Mouse (Mus musculus) ES-E14 (cell line): ENCODE results near the gene Ppil1. TPM values are rescaled to one million over a fixed set of nuclear protein-coding genes. Genes with fewer than 3 reads are reported as not detected.
"Not testable (repeated sequence)": the region's sequence is repeated elsewhere in the genome, so short reads cannot be mapped to it uniquely, and the experiment has no call there.

Source experiments
- DNase-seq: peaks from one replicate; pipeline ENCODE4 v3.0.0-alpha.2; 2013; ENCODE audit warnings: low read depth, low spot score
- H3K27ac ChIP-seq: 2 replicates; pipeline ENCODE4 v1.5.1; 2012; ENCODE audit warnings: low read depth, mild to moderate bottlenecking, low read length, moderate library complexity, mixed read lengths; ENCODE audit not compliant: poor library complexity, insufficient read depth, severe bottlenecking
- H3K36me3 ChIP-seq: 2 replicates; pipeline ENCODE4 v1.6.1; 2012; ENCODE audit warnings: mild to moderate bottlenecking, low read length, moderate library complexity, mixed read lengths; ENCODE audit not compliant: control insufficient read depth, poor library complexity, insufficient read depth, severe bottlenecking
- H3K4me1 ChIP-seq, 2 experiments: fragments of 150-350 bp in 1 of 2; sonication (generic) in 1 of 2; 2 replicates each; pipeline ENCODE4 v1.6.1; 2012; ENCODE audit warnings: low read length in 2 of 2, mild to moderate bottlenecking in 1 of 2, mixed read lengths in 1 of 2; ENCODE audit not compliant: control insufficient read depth in 2 of 2, insufficient read depth in 2 of 2, poor library complexity in 1 of 2
- H3K4me3 ChIP-seq, 2 experiments: fragments of 150-350 bp in 1 of 2; sonication (generic) in 1 of 2; 2 replicates each; pipeline ENCODE4 v1.5.1; 2012; ENCODE audit warnings: low read length in 2 of 2, low read depth in 1 of 2, mild to moderate bottlenecking in 1 of 2, mixed read lengths in 1 of 2; ENCODE audit not compliant: insufficient read depth in 1 of 2, poor library complexity in 1 of 2, severe bottlenecking in 1 of 2
- H3K9ac ChIP-seq: 2 replicates; pipeline ENCODE4 v1.6.1; 2012; ENCODE audit warnings: low read depth, mild to moderate bottlenecking, low read length, mixed read lengths; ENCODE audit not compliant: poor library complexity, insufficient read depth, severe bottlenecking
- H3K9me3 ChIP-seq: fragments of 150-350 bp; sonication (generic); 2 replicates; pipeline ENCODE4 v1.6.1; 2012; ENCODE audit warnings: low read depth, mild to moderate bottlenecking, low read length; ENCODE audit not compliant: control insufficient read depth, insufficient read depth
- CHD2 ChIP-seq: IDR thresholded peaks from 2 replicates; pipeline ENCODE4 v1.6.1; 2014; ENCODE audit warnings: mild to moderate bottlenecking, low read depth, low read length, inconsistent platforms
- HCFC1 ChIP-seq: IDR thresholded peaks from 2 replicates; pipeline ENCODE4 v1.6.1; 2012; ENCODE audit warnings: low read length, inconsistent platforms, borderline replicate concordance; ENCODE audit not compliant: insufficient read depth
- MAFK ChIP-seq: IDR thresholded peaks from 2 replicates; pipeline ENCODE4 v1.6.1; 2014; ENCODE audit warnings: mild to moderate bottlenecking, low read depth, low read length, inconsistent platforms; ENCODE audit not compliant: insufficient read depth
- ZC3H11A ChIP-seq: IDR thresholded peaks from 2 replicates; pipeline ENCODE4 v1.6.1; 2012; ENCODE audit warnings: low read depth, mild to moderate bottlenecking, inconsistent platforms, low read length, borderline replicate concordance
- ZNF384 ChIP-seq: IDR thresholded peaks from 2 replicates; pipeline ENCODE4 v1.6.1; 2012; ENCODE audit warnings: low read depth, low read length, inconsistent platforms
- in situ Hi-C, 2 experiments: fragments of 600-800 bp; cut with MboI; formaldehyde crosslinking; loops; one replicate each; pipeline ENCODE4 v1.15.1; 2025; ENCODE audit warnings: low sequenced_read_pairs in 2 of 2, inconsistent platforms in 1 of 2; ENCODE audit not compliant: unreplicated experiment in 2 of 2
- total RNA-seq: library from RNA; depleted of rRNA; stranded (reverse); fragments of 300-350 nt; gene quantifications from 2 replicates; pipeline ENCODE4 v1.2.3, GENCODE M21; 2012

Ppil1 gene
- total RNA-seq, 1 experiment, result 157 TPM

GRCm38 (mm10) chr17:29258921-29259320, 5.1 kb downstream of the Ppil1 start:
- in situ Hi-C loops, result no loop called here
- TF ChIP-seq HCFC1 (no peak), MAFK (no peak), ZC3H11A (no peak), CHD2 (no peak), ZNF384 (no peak)
- H3K36me3 ChIP-seq, result peaks cover 52% of the 10 kb centered on the region
- no peaks in the 10 kb centered on the region for H3K9me3 ChIP-seq
- H3K27ac ChIP-seq, result no peak overlapping the region
- H3K9ac ChIP-seq, result no peak overlapping the region
- no peak overlapping the region for H3K4me3 ChIP-seq
- no peak for DNase-seq
- peaks cover 7 to 13% of the 10 kb centered on the region in 2 experiments for H3K4me1 ChIP-seq

GRCm38 (mm10) chr17:29258025-29258558, 5.9 kb downstream of the Ppil1 start:
- TF ChIP-seq MAFK (no peak), CHD2 (no peak), ZNF384 (no peak), ZC3H11A (no peak), HCFC1 (no peak)
- Histone ChIP-seq H3K36me3 (peaks cover 56% of the 10 kb centered on the region), H3K9ac (peak overlapping the region; percentile 50; the same call in 1 of the 2 replicates), H3K27ac (no peak overlapping the region), H3K9me3 (no peaks in the 10 kb centered on the region), H3K4me3 (no peak overlapping the region; a peak in 1 of 4 replicates), H3K4me1 (peaks cover 7 to 15% of the 10 kb centered on the region in 2 experiments)
- in situ Hi-C loops, result no loop called here
- DNase-seq, result no peak

GRCm38 (mm10) chr17:29257001-29257511, 6.9 kb downstream of the Ppil1 start:
- in situ Hi-C loops, result no loop called here
- H3K9ac ChIP-seq, result no peak overlapping the region
- peaks cover 66% of the 10 kb centered on the region for H3K36me3 ChIP-seq
- no peak overlapping the region for H3K4me3 ChIP-seq
- no peaks in the 10 kb centered on the region for H3K9me3 ChIP-seq
- H3K27ac ChIP-seq, result no peak overlapping the region; the same call in 1 of the 2 replicates
- no peak for DNase-seq
- H3K4me1 ChIP-seq, result peaks cover 2 to 15% of the 10 kb centered on the region in 2 experiments; a peak in 3 of 4 replicates
- TF ChIP-seq ZNF384, result no peak
- no peak for TF ChIP-seq HCFC1
- TF ChIP-seq MAFK, result no peak
- TF ChIP-seq CHD2, result no peak
- no peak for TF ChIP-seq ZC3H11A

GRCm38 (mm10) chr17:29256507-29256906, 7.5 kb downstream of the Ppil1 start:
- TF ChIP-seq ZC3H11A (no peak), HCFC1 (no peak), ZNF384 (no peak), CHD2 (no peak), MAFK (no peak)
- H3K4me3 ChIP-seq, result no peak overlapping the region
- H3K36me3 ChIP-seq, result peaks cover 67% of the 10 kb centered on the region

GRCm38 (mm10) chr17:29254784-29255183, 9.2 kb downstream of the Ppil1 start:
- H3K36me3 ChIP-seq, result peaks cover 66% of the 10 kb centered on the region
- H3K4me3 ChIP-seq, H3K9ac ChIP-seq, H3K9me3 ChIP-seq, H3K27ac ChIP-seq, DNase-seq, in situ Hi-C loops: not testable (repeated sequence)
- peaks cover 2 to 14% of the 10 kb centered on the region in 2 experiments; a peak in 3 of 4 replicates for H3K4me1 ChIP-seq

More at GRCm38 (mm10) chr17:29256507-29256906, 7.5 kb downstream of the Ppil1 start:
- no peak for DNase-seq
- in situ Hi-C loops, result no loop called here
- peaks cover 2 to 15% of the 10 kb centered on the region in 2 experiments; a peak in 3 of 4 replicates for H3K4me1 ChIP-seq
- no peaks in the 10 kb centered on the region for H3K9me3 ChIP-seq
- H3K27ac ChIP-seq, result no peak overlapping the region
- H3K9ac ChIP-seq, result no peak overlapping the region
